Mouse (Mus musculus) cerebellum, postnatal 10 days (tissue): ENCODE results near the gene Pigm.

Experiments
- DNase-seq, 2 experiments: peaks; one replicate each; pipeline ENCODE4 v3.0.0; 2021; ENCODE audit warnings: mixed read lengths in 2 of 2

Gene Pigm

DNA sequence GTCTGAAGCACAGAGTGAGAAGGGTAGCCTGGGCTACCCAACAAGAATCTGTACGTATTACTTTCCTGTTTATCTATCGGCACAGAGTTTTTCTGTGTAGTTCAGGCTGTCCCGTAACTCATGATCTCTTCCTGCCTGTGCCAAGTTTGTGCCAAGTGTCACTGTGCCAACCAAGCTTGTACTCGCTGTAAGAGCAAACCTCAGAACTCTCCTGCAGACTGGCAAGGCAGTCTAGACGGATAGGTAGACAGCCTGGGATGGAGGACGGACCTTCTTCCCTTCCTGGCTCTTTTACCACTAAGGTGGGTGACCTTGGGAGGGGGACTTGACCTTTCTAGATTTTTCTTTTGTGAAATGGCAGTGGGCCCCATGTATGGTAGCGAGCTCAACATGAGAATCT is 38.7 kb downstream of the Pigm start:
- no peak for DNase-seq

DNA sequence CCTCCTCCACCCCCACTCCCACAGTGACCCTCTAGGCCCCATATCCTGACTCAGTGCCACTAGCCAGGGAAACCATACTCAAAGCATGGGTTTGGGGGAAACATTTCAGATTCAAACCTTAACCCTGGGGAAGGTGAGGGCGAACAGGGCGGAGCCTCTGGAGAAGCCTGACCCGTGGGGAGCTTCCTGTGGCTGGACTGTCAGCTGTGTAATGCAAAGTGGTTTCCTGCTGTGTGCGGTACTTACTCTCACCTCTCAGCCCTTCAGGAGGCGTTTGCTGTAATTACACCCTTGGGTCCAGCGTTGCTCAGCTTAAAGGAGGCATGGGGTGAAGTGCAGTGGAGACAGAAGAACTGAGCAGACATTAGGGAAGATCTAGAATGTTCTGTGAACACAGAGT is 41.8 kb downstream of the Pigm start:
- no peak for DNase-seq

DNA sequence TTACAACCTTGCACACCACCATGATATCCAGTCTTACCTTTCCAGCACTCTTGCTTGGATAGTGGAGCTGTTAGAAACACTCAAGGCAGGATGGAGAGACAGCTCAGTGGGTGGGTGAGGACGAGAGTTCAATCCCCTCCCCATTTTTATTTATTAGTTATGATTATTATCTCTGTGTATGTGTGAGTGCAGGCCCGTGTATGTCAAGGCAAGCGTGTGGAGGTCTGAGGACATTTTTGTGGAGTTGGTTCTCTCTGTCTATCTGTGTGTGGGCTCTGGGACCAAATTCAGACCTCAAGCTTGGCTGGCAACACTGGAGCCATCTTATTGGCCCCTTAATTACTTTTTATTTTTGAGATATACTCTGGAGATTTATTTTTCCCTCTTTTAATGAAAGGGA is 42.3 kb downstream of the Pigm start:
- DNase-seq, result no peak

DNA sequence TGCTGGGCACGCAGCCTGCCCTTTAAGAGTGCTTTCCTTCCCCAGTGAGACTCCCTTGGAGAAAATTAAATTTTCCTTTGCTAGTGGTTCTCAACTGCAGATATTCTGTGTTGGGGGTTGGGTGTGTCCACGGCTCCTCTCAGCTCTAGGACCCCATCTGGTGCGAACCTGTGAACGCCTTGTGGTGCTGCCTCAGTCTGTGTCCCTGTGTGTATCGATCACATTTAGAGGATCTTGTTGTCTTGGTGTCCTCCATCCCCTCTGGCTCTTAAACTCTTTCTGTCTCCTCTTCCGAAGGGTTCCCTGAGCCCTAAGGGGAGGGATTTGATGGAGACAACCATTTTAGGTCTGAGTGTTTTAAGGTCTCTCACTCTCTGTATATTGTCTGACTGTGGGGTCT is 43.8 kb downstream of the Pigm start:
- DNase-seq, result no peak

DNA sequence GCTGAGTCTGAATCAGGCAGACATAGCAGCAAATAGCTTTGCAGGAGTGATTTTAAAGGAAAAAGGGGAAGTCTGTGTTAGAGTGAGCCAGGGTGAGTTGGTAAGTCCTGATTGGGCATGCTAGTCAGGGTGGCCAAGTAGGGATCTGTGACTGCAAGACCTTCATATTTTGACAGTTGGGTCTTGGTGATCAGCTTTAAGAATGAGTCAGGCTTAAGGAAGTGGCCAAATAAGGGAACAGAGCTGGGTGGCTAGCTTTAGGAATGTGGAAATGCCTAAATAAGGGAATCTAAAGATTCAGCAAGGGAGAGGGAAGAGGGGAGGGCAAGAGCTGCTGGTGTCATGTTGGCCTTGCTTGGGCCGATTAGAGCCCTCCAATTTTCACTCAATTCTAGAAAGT is 47.0 kb downstream of the Pigm start:
- DNase-seq, result no peak

DNA sequence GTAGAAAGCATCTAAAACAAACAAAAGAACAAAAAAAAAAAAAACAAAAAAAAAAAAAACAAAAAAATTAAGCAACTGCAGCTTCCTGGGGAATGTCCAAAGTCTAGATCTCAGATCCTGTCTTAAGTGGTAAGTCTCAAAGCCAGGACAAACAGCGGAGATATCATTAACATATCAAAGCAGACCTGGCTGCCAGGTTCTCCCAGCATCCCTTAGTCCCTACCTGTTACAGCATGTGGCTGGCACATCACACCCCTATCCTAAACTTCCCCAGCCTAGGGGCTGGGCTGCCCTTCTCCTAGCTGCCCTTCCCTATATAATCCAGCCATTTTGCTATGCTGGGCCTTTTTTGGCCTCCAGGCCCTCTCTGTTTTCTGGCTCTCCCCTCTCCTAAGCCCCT is 50.1 kb downstream of the Pigm start:
- no peak for DNase-seq

DNA sequence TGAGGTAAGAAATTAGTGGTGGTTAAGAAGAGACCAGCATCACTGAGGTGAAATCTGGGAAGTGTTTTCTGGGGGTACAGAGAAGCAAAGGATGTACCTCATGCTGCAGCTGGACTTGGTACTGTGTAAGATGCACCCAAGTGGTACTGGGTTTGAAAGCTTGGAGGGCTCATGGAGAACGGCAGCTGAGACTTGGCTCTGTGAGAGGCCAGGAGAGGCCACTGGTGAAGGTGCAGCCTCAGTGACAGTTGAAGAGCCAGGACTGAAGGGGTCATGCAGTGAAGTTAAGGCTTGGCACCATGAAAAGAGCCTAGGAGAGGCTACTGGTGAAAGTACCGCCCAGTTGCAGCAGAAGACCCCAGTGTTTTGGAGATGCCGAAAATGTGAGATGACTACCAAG is 51.5 kb downstream of the Pigm start:
- no peak for DNase-seq

DNA sequence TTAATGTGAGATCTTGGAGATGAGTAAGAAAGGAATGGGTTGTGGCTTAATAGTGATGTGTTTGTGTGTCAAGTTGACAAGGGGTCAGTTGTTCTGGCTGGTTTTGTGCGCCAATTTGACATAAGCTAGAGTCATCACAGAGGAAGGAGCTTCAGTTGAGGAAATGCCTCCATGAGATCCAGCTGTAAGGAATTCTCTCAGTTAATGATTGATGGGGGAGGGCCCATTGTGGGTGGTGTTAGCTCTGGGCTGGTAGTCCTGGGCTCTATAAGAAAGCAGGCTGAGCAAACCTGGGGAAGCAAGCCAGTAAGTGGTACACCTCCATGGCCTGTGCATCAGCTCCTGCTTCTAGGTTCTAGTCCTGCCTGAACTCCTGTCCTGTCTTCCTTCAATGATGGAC is 52.3 kb downstream of the Pigm start:
- no peak for DNase-seq

DNA sequence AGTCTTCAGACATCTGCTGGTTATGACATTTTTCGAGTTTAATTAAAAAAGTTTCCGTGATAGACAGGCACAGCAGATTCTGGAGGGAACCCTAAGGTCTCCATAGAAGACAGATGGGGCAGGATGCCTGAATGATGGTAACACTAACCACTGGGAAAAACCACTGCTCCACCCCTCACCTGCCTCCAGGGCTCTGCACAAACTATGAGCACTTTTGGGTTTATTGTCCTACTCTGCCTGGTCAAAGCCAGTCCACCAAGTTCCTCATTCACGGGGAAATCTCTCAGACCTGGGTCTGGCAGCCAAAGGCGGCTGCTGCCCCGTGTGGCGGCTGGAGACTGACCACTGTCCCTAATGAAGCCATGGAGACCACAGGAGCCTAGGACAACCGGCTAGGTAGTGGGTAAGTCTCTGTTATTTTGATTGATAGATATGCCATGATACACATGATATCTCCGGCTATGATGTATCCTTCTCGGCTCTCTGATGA is 54.4 kb downstream of the Pigm start:
- no peak for DNase-seq

DNA sequence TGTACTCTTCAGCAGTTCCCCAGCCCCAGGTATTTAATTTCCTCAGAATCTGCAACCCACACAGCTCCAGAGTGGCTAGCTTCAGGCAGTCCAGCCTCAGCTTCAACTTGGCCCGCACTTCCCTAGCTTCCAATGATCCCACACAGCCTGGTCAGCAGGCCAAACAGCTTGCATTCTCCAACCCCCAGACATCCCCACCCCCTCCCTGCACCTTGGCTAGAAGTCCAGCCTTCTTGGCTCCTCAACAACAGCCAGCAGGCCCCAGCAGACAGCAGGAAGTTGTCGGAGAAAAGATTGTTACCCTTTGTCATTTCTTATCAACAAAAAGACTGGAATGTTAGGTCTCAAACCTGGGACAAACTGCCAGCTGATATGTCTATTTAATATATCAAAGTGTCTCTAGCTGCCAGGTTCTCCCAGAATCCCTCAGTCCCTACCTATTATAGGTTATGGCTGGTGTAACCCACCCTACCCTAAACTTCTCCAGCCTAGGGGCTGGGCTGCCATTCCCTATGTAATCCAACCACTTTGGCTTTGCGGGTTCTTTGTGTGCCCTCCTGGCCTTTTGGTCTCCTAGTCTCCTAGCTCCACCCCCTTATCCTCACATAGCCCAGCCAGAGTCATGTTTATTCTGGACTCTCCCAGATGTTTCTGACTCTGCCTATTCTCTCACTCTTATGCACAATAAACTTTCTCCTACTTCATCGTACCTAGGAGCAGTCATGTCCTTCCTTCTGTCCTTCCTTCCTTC is 55.7 kb downstream of the Pigm start:
- peak; percentile 52 to 74 for DNase-seq

DNA sequence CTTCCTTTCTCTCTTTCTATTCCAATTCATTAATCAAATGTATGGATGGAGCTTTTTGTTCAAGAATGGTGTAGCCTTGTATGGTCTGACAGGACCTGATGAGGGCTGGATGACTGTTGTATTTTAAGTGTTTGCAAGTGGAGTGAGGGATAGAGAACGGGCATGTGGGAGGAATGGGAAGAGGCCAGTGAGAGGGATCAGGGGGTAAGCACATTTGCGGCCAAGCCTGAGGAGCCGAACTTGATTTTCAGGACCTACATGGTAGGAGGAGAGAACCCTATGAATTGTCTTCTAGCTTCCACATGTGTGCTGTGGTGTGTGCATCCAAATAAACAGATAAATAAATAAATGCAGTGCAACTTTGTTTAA is 56.2 kb downstream of the Pigm start:
- no peak for DNase-seq

DNA sequence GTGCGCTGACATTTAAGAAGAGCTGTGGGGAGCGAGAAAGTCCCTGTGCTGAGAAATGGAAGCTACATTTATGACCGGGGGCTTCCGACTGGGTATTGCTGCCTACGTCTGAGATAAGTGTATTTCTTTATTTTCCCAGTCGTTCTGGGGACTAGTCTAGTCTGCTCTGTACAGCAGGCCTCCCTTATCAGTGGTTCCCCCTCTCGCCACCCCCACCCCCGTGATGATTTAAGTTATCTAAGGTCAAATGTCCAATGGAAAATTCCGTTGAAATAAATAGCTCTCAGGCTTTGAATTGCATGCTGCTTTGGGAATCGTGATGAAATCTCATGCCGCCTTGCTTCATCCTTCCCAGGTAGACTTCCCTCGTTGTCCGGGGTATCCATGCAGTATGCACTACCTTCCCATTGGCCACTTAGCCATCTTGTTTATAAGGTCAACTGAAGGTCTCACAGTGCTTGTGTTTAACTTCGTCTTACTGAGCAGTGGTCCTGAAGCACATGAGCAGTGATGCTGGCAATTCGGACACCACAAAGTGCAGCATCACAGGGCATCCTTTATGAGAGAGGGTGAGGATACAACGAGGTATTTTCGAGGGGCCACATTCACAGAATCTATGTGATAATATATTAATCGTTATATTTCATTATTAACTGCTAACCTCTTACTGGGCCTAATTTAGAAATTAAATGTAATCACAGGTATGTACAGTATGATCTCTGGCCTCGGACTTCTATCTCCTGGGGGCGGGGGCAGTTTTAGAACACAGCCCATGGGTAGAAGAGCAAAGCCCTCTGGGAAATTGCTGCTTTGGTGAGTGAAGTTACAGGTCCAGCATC is 56.9 kb downstream of the Pigm start:
- no peak for DNase-seq
